Mouse (Mus musculus) kidney, adult 2 months (tissue): ENCODE results near the gene Fbp1.

ENCODE experiments used
- CTCF ChIP-seq: fragments of 200-500 bp; conservative IDR thresholded peaks from 2 replicates; pipeline ENCODE4 v1.5.1; 2011; ENCODE audit warnings: low read depth, mild to moderate bottlenecking, control low read depth, low read length, moderate library complexity, mixed read lengths; ENCODE audit not compliant: insufficient read depth, insufficient read length
- POLR2A ChIP-seq: fragments of 200-500 bp; IDR thresholded peaks from one replicate; pipeline ENCODE4 v1.6.1; 2011; ENCODE audit warnings: low read depth, low read length, control low read depth

GRCm38 (mm10) chr13:62833341-62833740 lies 54.7 kb downstream of the Fbp1 start:
- TF ChIP-seq CTCF (no peak), POLR2A (no peak)
